Mouse (Mus musculus): ENCODE results near the gene Ccn6. TPM values are rescaled to one million over a fixed set of nuclear protein-coding genes. Genes with fewer than 3 reads are reported as not detected.

The Ccn6 gene
- total RNA-seq, 2 experiments from 2014 or later: 0.26 to 0.70 TPM

DNA sequence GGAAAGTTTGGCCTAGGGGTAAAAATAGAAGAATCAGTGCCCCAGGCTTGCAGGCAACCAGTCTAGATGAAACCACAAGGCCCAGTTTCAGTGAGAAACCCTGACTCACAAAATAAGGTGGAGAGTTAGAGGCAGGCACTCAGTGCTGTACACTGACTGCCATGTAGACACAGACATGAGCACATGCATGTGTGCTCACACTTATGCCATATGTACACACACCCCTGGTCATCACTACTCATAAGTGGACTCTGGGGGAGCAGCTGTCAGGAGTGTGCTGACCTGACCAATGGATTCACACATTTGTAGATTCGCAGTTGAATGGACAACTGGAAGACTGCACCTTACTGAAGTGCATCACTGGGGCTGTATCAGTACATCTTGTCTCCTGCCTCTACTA is 2.2 kb downstream of the Ccn6 start:
- no peak for DNase-seq

DNA sequence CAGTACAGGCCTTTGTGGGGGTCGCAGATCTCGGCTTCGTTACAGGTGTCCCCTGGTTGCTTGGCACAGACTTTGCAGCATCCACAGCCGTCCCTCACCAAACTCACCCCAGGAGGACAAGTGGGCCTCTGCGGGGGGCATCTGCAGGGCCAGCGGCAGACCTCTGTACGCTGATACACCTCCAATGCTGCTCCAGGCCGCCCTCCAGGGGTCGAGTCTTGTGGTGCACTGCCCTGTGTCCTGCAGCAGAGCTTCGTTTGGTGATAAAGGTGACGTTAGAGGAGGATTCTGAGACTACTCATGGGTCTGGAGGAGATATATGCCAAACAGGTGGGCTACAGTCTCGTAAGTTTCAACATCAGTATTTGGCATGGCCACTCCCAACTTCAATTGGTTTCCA is 5.3 kb downstream of the Ccn6 start:
- no peak for DNase-seq

DNA sequence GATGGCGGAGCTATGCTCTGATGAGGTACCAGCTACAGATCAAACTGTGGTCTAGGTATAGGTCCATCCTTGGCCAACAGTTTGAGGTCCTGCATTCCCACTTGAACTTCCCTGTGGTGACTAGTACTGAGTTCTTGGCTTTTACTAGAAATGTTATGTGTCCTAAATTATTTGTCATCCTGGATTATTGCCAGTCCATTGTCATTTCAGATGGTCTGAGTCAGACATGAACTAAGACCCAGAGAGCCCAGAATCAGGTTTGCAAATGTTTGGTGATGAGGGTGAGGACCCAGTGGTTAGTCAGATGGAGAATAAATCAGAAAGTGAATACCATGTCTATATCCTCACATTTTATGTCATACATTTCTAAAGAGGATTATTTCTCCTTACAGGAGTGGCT is 6.3 kb downstream of the Ccn6 start:
- no peak for DNase-seq

DNA sequence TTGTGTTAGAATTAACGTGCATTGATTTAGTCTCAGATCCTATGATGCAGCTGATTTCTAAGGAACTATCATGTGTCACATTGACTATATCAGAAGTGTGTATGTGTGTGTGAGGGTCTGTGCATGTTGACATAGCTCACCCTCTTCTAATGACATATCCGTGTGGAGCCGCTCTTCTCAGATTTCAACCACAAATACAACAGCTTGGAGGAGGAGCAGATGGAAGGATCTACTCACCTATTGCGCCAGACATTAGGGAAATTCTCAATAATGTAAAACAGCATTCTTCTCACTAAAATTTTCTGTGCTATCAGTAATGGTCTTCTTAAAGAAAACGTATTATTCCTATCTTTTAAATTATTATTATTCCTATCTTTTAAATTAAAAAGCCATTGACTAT is 6.9 kb downstream of the Ccn6 start:
- no peak for DNase-seq

DNA sequence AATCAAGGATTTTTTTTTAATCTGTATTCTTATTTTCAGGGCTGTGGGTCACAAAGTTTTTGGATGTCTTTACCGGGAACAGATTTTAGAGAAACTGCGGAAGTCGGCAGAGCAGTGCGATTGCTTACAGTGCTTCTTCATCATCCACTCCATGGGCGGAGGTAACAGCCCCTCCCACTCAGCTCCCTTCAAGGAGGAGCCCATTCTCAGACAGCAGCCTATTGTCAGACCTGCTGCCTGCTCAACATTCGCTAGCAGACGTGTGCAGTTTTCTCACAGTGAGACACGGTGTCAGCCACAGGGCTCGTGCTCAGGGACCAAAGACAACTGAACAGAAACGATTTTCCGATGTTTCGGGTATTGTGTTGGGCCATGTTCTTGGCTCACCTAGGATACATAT is 21.4 kb downstream of the Ccn6 start:
- DNase-seq: no peak

DNA sequence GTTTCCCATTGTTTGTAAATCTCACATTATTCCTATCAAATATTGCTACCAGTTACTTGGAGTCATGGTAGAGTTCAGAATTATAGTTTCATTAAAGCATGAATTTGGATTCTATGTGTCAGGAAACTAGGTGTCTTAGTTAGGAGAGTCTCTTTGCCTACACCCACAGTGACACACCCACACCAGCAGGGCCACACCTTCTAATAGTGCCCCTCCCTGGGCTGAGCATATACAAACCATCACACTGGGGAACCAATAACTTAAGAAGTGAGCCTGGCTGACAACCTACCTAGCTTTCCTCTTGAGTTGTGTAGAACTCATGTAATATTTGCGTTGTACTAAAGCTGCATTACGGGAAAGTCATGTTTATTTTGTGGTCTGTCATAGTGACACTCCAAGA is 22.2 kb downstream of the Ccn6 start:
- DNase-seq: no peak

DNA sequence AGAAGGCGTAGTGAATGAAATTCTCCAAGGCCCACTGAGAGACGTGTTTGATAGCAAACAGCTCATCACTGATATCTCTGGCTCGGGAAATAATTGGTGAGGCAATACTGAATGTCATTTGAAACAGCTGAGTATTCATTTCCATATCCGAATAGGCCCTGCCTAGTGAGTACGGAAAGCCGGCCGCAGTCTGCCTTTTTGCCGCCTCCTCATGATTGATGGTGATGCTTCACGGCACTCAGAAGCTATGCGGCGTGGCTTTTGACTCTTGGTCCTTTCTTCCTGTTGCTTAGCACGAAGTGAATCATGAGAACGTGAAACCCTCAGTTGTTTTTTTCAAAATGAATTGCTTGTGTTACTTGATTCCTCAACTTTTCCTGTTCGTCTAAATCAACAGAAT is 22.8 kb downstream of the Ccn6 start:
- no peak for DNase-seq

DNA sequence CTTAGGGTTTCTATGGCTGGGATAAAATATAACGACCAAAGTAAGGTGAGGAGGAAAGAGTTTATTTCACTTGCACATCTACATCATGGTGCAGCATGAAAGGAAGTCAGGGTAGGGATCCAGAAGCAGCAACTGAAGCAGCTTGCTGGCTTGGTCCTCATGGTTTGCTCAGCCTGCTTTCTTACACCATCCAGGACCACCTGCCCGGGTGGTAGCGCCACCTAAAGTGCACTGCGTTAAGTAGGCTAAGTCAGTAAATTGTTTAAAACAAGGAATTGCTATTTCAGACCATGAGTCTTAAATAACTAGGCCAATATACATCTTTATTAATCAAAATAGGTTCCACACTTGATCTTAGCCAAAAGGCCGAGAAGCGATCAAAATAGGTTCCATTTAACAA is 24.8 kb downstream of the Ccn6 start:
- no peak for DNase-seq

DNA sequence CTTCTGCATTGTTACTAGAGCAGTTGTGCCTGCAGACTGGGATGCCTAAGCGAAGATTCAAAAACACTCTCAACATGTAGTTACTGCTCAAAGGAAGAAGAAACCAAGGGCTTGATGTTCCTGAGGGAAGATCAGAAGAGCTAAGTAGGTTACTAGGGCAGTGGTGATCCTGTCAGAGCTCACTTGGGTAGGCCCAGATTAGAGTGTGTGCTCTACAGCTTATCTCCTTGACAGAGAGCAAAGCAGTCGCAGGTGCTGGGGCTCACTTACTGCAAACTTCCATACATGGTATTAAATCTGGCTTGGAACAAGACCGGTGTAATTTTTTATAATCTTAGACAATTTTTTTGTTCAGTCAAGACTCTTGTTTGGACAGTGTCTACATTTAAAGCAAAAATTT is 25.8 kb downstream of the Ccn6 start:
- no peak for DNase-seq

DNA sequence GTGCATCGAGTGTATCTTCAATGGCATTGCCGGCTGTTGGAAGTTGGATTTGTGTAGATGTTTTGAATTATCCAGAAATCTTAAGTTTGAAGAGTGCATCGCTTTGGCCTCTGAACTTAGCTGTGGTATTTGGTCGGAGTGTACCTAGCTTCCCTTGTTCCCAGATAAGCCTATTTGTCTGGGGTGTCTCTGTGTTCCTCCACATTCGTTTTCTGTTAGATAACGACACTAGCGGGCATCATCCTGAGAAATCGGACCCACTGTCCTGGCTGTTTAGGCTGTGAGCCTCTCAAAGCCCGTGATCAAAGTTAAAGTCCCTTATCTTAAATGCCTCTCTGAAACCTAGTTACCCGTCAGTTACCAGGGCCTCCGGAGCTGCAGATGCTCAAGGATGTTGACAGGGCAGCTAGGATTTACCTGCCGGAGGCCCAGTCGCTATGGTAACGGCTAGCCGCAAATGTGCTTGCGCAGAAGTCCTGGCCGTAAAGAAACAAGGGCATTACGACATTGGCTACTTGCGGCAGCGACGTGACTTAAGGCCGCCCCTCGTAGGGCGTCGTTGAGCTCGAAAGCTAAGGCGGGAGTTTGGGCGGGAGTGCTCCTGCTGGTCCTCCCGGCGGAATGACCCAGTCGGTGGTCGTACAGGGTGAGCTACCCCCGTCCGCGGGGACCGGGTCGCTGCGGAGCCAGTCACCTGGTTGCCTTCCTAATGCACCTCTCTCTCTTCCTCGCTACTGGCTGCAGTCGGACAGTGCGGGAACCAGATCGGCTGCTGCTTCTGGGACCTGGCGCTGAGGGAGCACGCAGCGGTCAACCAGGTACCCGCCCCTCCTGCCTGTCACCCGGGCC is 29.9 kb downstream of the Ccn6 start, which contains the start of the genes Fam229b and Tube1:
TSS of gene Fam229b (minus strand) at position 453 of the 849 bp plus-strand sequence.
TSS of gene Tube1 (plus strand) at position 515 of the 849 bp plus-strand sequence.
- peak; percentile 90 to 92 for DNase-seq

DNA sequence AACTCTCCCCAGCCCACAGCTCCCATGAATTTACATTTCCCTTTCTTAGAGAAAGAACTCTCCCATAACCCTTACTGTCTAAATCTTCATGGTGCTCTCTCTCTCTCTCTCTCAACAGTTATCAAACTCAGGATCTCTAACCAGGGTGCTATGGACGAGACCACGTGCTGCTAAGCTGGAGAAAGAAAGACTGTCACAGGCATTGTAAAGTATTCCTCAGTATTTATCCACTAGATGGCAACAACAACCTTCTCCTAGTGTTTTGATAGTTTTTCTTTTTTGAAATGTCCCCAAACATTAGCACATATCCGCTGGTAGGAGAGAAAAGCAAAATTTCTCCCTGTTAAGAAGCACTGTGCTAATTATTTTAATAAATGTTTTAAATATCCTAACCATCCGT is 42.2 kb downstream of the Ccn6 start:
- DNase-seq: no peak

DNA sequence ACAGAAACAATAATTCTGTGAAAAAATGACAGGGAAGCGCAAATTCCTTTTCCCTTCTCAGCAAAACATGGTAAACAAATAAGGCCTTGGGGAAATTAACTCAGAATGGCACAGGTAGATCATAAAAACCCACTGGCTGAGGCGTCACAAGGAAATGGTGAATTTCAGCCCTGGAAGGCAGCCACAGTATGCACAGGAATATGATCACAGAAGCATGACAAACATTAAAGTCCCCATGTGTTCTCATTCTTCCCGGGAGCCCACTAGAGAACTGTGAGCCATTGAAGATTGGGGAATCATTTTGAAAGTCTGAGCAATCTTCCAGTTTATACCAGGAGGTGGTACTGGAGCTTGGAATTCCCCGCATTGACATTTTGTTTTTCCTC is 54.1 kb downstream of the Ccn6 start:
- DNase-seq: no peak

DNA sequence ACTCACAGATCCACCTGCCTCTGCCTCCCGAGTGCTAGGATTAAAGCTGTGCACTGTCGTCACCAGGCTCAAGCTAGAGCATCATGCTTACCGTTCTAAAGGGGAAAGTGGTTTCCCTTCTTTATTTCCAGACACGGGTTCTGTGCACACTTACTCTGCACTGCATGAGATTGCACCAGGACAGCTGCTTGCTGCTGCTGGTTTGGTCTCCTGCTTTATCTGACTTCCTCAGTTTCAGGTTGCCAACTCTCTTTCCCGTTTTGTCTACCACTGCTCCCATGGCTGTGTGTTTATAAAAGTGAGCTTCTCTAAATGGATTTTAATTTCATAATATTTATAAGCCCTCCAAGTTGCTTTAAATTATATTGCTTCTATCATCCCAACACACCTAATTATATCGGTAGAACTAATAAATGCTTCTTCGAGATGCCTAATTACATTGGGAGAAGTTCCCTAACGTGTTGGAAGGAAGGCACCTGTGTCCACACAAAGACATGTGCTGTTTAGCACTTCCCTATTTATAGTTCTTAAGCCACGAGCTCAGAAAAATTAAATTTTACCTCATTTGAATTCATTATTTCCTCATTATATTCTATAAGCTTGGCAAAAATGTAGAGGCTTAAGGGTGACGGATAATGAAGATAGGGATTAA is 54.6 kb downstream of the Ccn6 start:
- DNase-seq: no peak

DNA sequence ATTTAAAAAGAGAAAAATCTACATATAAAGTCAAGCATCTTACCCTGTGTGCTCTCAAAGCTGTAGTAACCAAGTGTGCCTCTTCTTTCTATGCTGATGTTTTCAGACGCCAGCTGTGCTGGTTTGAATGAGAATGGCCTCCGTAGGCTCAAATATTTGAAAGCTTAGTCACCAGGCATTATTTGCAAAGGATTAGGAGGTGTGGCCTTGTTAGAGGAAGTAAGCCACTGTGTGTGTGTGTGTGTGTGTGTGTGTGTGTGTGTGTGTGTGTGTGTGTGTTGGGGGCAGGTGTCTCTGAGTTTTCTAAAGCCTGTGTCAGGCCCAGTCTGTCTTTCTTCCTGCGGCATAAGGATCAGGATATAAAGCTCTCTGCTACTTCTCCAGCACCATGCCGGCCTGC is 56.7 kb downstream of the Ccn6 start:
- no peak for DNase-seq

DNA sequence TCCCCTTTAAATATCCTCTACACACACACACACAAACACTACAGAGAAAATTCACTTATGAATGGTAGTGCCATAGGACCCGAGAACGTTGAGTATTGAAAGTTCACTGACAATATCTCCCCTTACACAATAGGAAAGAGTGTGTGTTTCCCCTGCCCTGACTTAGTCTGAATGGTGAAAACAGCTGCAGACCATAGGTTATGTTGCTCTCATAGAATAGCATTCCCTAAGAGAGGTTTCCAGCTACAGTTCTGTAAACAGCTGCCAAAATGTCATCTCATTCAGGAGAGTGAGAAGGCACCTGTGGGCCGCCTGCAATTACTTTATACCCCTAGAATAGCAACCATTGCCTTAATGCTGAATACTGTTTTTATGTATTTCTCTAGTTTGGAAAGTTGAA is 57.2 kb downstream of the Ccn6 start:
- no peak for DNase-seq

DNA sequence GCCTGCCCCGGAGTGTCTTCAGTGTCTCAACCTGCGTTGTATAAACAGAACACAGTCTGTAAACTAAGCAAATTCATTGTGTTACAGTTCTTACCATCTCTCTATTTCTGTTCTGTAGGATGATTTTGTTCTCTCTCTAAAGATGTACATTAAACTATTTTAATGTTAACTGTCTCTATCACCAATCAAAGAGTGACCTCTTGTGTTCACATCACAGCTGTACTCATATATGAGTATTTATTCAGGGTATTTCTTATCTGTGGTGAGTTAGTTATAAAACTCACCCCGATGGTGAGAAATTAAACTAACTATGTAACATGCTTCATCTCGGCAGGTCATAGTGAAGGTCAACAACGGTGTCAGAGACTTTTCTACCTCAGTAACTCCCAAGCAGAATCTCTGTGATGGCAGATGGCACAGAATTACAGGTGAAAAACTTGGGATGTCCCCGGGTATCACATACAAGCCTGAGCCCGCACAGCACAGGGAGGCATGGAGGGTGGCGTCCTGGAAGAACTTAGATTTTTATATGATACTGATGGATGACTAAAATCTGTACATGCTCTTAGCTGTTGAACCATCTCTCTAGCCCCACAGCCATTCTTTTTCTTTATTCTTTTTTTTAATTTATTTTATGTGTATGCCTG is 58.7 kb downstream of the Ccn6 start:
- no peak for DNase-seq

Other genes with a start within 250 kb of the Ccn6 start
- gene Lama4, start 198.3 kb downstream of the Ccn6 start, total RNA-seq (2021): 10 to 100 TPM; 56.7 to 86.6 TPM
- 1 to 10 TPM; 3.0 to 3.5 TPM for gene Fam229b, start 29.9 kb downstream of the Ccn6 start, total RNA-seq (2021)
- 1 to 10 TPM in 1 of 2 experiments, under 1 TPM in 1; 0.89 to 1.6 TPM for gene Tube1, start 29.8 kb downstream of the Ccn6 start, total RNA-seq (2021)
- 10 to 100 TPM; 44.8 to 69.9 TPM for gene Fyn, start 205.1 kb upstream of the Ccn6 start, total RNA-seq (2021)